Mouse (Mus musculus): ENCODE measurements around the gene Thoc5. TPM values are rescaled to one million over a fixed set of nuclear protein-coding genes. Genes with fewer than 3 reads are reported as not detected.

Gene Thoc5
- total RNA-seq, 4 experiments from 2014 or later = 14.0 to 16.3 (median 15.3) TPM

DNA sequence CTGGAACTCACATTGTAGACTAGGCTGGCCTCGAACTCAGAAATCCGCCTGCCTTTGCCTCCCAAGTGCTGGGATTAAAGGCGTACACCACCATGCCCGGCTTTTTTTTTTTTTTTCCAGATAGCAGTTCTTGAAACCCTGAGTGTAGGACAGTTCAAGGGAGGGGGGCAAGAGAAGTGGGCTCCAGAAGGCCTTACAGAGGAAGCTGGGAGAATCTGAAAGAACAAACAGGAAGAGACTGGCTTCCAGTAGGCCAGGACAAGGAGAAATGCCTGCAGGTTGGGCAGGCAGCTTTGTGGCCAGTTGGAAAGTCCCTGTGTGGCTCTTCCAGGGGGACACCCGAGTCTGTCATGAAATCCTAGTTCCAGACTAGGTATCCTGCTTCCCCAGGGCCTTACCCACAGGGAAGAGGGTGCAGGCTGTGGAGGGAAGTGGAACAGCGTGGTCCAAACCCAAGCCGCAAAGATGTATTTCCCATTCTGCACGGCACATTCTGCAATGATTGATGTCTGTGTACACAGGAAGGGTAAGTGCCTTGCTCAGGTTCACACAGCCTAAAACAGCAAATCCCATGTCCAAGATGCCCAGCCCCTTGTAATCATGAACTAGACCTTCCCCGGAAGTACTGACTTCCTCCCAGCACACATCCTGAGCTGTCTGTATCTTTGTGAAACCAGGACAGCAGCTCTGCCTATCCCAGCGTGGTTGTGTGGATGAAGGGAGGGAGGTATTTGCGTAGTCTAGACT is 79.4 kb downstream of the Thoc5 start:
- no peak for DNase-seq (ENCODE audit: low spot score in 2 of 2)

GRCm38 (mm10) chr11:4975623-4976022 is 80.5 kb downstream of the Thoc5 start:
- peak; percentile 13 to 21 for DNase-seq (ENCODE audit: low spot score in 2 of 2)

Small RNA genes lying within 50 kb of the gene (microRNA-seq; reads per million reads assigned to microRNA genes)
- gene Mir6918 = not detected

Other genes with a start within 250 kb of the Thoc5 start
- gene Uqcr10, start 191.0 kb upstream of the Thoc5 start, total RNA-seq (2022) = 1,000 to 10,000 TPM in 1 of 4 experiments, 100 to 1,000 TPM in 3; 882 to 1,031 (median 959) TPM
- gene Zmat5, start 190.6 kb upstream of the Thoc5 start, total RNA-seq (2022) = 10 to 100 TPM; 19.6 to 26.9 (median 24.7) TPM
- under 1 TPM in 2 of 4 experiments, not detected in 2; 0.10 to 0.12 TPM for gene Cabp7, start 148.5 kb upstream of the Thoc5 start, total RNA-seq (2022)
- gene Nf2, start 45.8 kb upstream of the Thoc5 start, total RNA-seq (2022) = 10 to 100 TPM; 52.9 to 62.2 (median 56.1) TPM
- 1 to 10 TPM in 1 of 4 experiments, under 1 TPM in 3; 0.29 to 1.1 (median 0.71) TPM for gene Nipsnap1, start 21.4 kb upstream of the Thoc5 start, total RNA-seq (2022)
- not detected for gene Nefh, start 52.7 kb downstream of the Thoc5 start, total RNA-seq (2022)
- gene Ap1b1, start 91.5 kb downstream of the Thoc5 start, total RNA-seq (2022) = 10 to 100 TPM; 33.1 to 38.3 (median 37.8) TPM
- gene Rasl10a, start 162.8 kb downstream of the Thoc5 start, total RNA-seq (2022) = not detected
- gene Gas2l1, start 170.0 kb downstream of the Thoc5 start, total RNA-seq (2022) = 1 to 10 TPM; 2.4 to 3.8 (median 3.1) TPM
- 10 to 100 TPM; 33.1 to 43.7 (median 34.2) TPM for gene Rhbdd3, start 203.6 kb downstream of the Thoc5 start, total RNA-seq (2022)
- 10 to 100 TPM; 55.1 to 68.1 (median 64.3) TPM for gene Ewsr1, start 203.9 kb downstream of the Thoc5 start, total RNA-seq (2022)